Mouse (Mus musculus) embryonic facial prominence, embryonic 15.5 days (tissue): ENCODE results near the gene Rest. TPM values are rescaled to one million over a fixed set of nuclear protein-coding genes. Genes with fewer than 3 reads are reported as not detected.
A peak's percentile ranks its signal among the peaks of the same experiment; 100 is the strongest.

ENCODE experiments used
- ATAC-seq: fragments of 200-750 bp; cut with Nextera tagmentation; 2 replicates; pipeline ENCODE4 v1.8.0; 2017; ENCODE audit warnings: low read depth, moderate TSS enrichment; ENCODE audit not compliant: insufficient number of reproducible peaks, low FRiP score, low TSS enrichment
- H3K27ac ChIP-seq: fragments of 300-500 bp; sonication (generic); replicated peaks from 2 replicates; pipeline ENCODE4 v1.5.1; 2015; ENCODE audit warnings: mild to moderate bottlenecking, inconsistent platforms
- H3K27me3 ChIP-seq: fragments of 300-500 bp; sonication (generic); 2 replicates; pipeline ENCODE4 v1.6.1; 2015; ENCODE audit warnings: inconsistent platforms
- H3K36me3 ChIP-seq: fragments of 300-500 bp; sonication (generic); 2 replicates; pipeline ENCODE4 v1.6.1; 2015; ENCODE audit warnings: mild to moderate bottlenecking, inconsistent platforms
- H3K4me1 ChIP-seq: fragments of 300-500 bp; sonication (generic); 2 replicates; pipeline ENCODE4 v1.6.1; 2015; ENCODE audit warnings: inconsistent platforms
- H3K4me2 ChIP-seq: fragments of 300-500 bp; sonication (generic); replicated peaks from 2 replicates; pipeline ENCODE4 v1.6.1; 2015; ENCODE audit warnings: mild to moderate bottlenecking, inconsistent platforms
- H3K4me3 ChIP-seq: fragments of 300-500 bp; sonication (generic); replicated peaks from 2 replicates; pipeline ENCODE4 v1.5.1; 2015; ENCODE audit warnings: mild to moderate bottlenecking, inconsistent platforms
- H3K9ac ChIP-seq: fragments of 300-500 bp; sonication (generic); 2 replicates; pipeline ENCODE4 v1.6.1; 2015; ENCODE audit warnings: inconsistent platforms
- H3K9me3 ChIP-seq: fragments of 300-500 bp; sonication (generic); replicated peaks from 2 replicates; pipeline ENCODE4 v1.6.1; 2016; ENCODE audit warnings: inconsistent platforms
- WGBS: fragments of 180-500 bp; shearing (Covaris S2); methylation state at CpG from one replicate; pipeline ENCODE4 v1.1.7; 2015; 5-methylcytosine and 5-hydroxymethylcytosine counted together
- polyA plus RNA-seq: library from polyadenylated mRNA; unstranded; fragments of >200 nt; fragmentation: Nextera tagmentation; extraction: Ambion mirVana; gene quantifications from 2 replicates; pipeline ENCODE4 v1.2.1, GENCODE M21; 2015

Gene Rest
- polyA plus RNA-seq, 1 experiment from 2014 or later = 36.3 TPM

DNA sequence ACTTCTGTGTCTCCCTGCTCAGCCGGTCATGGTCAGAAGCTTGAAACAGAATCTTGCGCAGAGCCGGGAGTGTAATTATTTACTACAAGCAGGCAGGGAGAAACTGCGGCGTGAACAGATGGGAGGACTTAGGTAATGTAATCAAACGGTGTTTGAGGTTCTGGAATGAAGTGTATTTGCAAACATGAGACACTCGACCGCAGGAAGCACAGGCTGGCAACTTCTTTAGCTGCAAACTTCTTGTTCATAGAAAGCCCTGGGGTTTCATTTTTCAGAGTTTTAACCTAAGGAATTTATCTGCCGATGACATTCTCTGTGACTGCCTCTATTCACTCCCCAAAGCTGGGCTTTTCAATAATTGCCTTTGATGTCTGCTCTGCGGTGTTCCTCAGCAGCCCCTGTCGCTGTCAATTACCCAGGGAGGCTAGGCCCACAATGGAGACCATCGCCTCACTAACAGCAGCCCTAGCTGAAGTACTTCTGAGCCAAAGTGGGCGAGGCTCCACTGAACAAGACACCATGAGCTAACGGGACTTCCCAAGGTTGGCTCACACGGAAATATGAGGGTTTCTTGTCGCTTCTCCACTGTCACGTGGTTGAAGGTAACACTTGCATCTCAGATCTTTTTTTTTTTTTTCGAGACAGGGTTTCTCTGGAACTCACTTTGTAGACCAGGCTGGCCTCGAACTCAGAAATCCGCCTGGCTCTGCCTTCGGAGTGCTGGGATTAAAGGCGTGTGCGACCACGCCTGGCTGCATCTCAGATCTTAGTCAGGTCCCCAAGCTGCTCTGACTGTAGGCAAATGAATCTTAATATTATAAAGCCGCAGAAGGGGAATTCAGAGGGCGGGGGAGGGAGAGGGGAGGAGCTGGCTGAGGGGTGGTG, 19.3 kb upstream of the Rest start:
- peak overlapping the region; percentile 35 for H3K4me3 ChIP-seq
- no peak overlapping the region for H3K9ac ChIP-seq

DNA sequence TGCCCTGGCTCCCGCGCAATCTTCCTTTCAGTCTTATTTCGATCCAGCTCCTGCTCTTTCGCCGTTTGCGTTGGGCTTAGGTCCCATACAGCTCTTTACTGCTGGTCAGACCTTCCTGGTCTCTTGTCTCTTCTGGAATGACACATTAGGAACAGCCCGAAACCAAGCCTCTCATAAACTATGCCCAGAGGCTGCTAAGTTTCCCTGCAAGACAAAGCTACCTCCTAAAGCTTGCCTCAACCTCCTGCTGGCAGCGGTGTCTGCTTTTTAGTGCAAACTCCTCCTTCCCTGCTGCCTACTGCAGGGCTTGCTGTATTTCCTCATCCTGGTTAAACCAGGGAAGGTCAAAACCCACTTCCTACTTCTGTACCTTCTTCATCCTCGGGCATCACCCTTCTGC, 15.2 kb upstream of the Rest start:
- WGBS = 67% methylated on average over 9 of the region's 9 CpGs

More for the DNA sequence above, 19.3 kb upstream of the Rest start:
- WGBS = 11% methylated on average over 26 of the region's 26 CpGs
- Histone ChIP-seq H3K27ac (peak overlapping the region; percentile 72), H3K4me2 (peak overlapping the region; percentile 47), H3K9me3 (no peaks in the 10 kb centered on the region), H3K36me3 (no peaks in the 10 kb centered on the region), H3K4me1 (peaks cover 13% of the 10 kb centered on the region; the same call in 1 of the 2 replicates), H3K27me3 (no peaks in the 10 kb centered on the region)
- peak; percentile 55; the same call in 1 of the 2 replicates for ATAC-seq

DNA sequence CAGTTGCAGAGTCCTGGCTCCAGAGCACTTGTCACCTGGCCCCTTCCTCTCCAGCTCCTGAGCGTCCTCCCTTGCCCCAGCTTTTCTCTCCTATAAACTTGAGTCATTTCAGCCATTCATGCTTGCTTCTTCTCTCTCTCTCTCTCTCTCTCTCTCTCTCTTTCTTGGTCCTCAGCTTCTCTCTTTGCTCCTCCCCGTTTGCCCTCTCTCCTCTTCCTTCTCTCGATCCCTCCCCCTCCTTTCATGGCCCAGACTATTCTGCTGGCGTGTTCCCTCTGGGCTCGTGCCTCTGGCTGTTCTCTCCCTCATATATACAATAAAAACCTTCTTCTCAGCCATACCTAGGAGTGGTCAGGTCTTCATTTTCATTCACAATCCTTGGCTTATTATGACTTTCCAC, 13.6 kb upstream of the Rest start:
- WGBS = 32% methylated on average over 5 of the region's 5 CpGs

More for the DNA sequence above, 15.2 kb upstream of the Rest start:
- Histone ChIP-seq H3K4me2 (no peak overlapping the region), H3K4me3 (no peak overlapping the region), H3K4me1 (peaks cover 13% of the 10 kb centered on the region; the same call in 1 of the 2 replicates), H3K27ac (no peak overlapping the region), H3K36me3 (no peaks in the 10 kb centered on the region), H3K9me3 (no peaks in the 10 kb centered on the region), H3K9ac (no peak overlapping the region), H3K27me3 (no peaks in the 10 kb centered on the region)
- no peak for ATAC-seq

DNA sequence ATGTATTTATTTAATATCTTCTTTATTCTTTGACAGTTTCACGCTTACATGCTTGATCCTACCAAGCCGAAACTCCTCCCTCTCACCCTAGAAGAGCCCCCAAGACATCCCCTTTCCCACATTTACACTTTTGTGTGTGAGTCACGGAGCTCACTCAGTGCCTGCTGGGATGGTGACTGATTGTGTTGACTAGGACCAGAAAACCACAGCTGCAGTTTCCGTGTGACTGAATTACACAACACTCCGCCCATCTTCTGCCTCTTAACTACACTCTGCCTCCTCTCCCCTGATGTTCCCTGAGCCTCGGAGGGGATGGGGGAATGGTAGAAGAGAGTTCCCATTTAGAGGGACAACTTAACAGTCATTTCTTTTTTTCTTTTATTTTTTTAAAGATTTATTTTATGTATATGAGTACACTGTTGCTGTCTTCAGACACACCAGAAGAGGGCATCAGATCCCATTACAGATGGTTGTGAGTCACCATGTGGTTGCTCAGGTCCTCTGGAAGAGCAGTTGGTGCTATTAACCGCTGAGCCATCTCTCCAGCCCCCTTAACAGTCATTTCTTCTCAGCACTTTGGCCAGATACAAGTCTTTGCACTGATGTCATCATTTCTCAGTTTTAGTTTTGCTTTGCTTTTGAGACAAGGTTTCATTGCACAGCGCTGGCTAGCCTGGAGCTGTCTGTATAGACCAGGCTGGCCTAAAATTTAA, 13.0 kb upstream of the Rest start:
- Histone ChIP-seq H3K9me3 (no peaks in the 10 kb centered on the region), H3K4me1 (no peaks in the 10 kb centered on the region), H3K27me3 (no peaks in the 10 kb centered on the region), H3K4me2 (no peak overlapping the region), H3K4me3 (no peak overlapping the region), H3K9ac (no peak overlapping the region), H3K36me3 (no peaks in the 10 kb centered on the region), H3K27ac (no peak overlapping the region)
- WGBS = 55% methylated on average over 8 of the region's 8 CpGs
- no peak for ATAC-seq

More for the DNA sequence above, 13.6 kb upstream of the Rest start:
- Histone ChIP-seq H3K4me1 (no peaks in the 10 kb centered on the region), H3K36me3 (no peaks in the 10 kb centered on the region), H3K27me3 (no peaks in the 10 kb centered on the region), H3K9ac (no peak overlapping the region), H3K4me3 (no peak overlapping the region), H3K4me2 (no peak overlapping the region), H3K9me3 (no peaks in the 10 kb centered on the region), H3K27ac (no peak overlapping the region)
- ATAC-seq = no peak

GRCm38 (mm10) chr5:77253154-77253553, 12.1 kb upstream of the Rest start:
- H3K27me3 ChIP-seq = no peaks in the 10 kb centered on the region
- no peak for ATAC-seq
- H3K36me3 ChIP-seq = no peaks in the 10 kb centered on the region
- H3K27ac ChIP-seq = no peak overlapping the region
- no peaks in the 10 kb centered on the region for H3K4me1 ChIP-seq
- H3K9me3 ChIP-seq = no peaks in the 10 kb centered on the region
- no peak overlapping the region for H3K4me3 ChIP-seq
- H3K9ac ChIP-seq = no peak overlapping the region
- H3K4me2 ChIP-seq = no peak overlapping the region
- WGBS = 75% methylated on average over 1 of the region's 1 CpGs

- no peak overlapping the region for H3K9ac ChIP-seq
- H3K27ac ChIP-seq = no peak overlapping the region
- H3K36me3 ChIP-seq = no peaks in the 10 kb centered on the region
- no peaks in the 10 kb centered on the region for H3K27me3 ChIP-seq
- no peaks in the 10 kb centered on the region for H3K4me1 ChIP-seq
- H3K4me3 ChIP-seq = no peak overlapping the region
- no peak overlapping the region for H3K4me2 ChIP-seq
- no peak for ATAC-seq
- H3K9me3 ChIP-seq = no peaks in the 10 kb centered on the region
- WGBS = 60% methylated on average over 3 of the region's 3 CpGs
These were observed 10.9 kb upstream of the Rest start for GRCm38 (mm10) chr5:77254402-77254801.

GRCm38 (mm10) chr5:77257603-77258002, 7.7 kb upstream of the Rest start:
- Histone ChIP-seq H3K4me1 (no peaks in the 10 kb centered on the region), H3K27me3 (no peaks in the 10 kb centered on the region), H3K36me3 (no peaks in the 10 kb centered on the region), H3K9ac (no peak overlapping the region), H3K9me3 (no peaks in the 10 kb centered on the region), H3K4me2 (no peak overlapping the region), H3K4me3 (no peak overlapping the region), H3K27ac (no peak overlapping the region)
- WGBS = 74% methylated on average over 3 of the region's 3 CpGs
- ATAC-seq = no peak

DNA sequence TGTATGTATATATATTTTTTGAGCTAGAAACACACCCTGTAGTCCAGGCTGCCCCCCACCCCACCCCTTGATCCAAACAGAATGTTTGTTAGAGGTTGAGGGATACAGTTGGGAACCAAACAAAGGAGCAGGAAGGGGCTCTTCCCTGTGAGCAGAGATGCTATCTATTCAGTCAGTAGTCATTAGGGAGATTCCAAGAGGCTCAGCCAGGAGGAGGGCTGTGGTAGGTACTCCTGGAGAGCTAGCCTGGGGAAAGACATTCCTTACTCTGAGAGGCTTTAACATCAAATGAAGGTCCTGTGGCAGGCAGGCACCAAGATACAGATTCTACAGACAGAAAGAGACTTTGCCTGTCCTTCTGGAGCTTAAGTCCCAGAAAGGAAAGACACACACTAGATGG, 6.0 kb upstream of the Rest start:
- no peak overlapping the region for H3K4me2 ChIP-seq
- H3K27me3 ChIP-seq = no peaks in the 10 kb centered on the region
- no peaks in the 10 kb centered on the region for H3K36me3 ChIP-seq
- ATAC-seq = no peak
- H3K9ac ChIP-seq = no peak overlapping the region
- H3K4me1 ChIP-seq = no peaks in the 10 kb centered on the region
- no peak overlapping the region for H3K4me3 ChIP-seq
- H3K9me3 ChIP-seq = no peaks in the 10 kb centered on the region
- H3K27ac ChIP-seq = no peak overlapping the region

DNA sequence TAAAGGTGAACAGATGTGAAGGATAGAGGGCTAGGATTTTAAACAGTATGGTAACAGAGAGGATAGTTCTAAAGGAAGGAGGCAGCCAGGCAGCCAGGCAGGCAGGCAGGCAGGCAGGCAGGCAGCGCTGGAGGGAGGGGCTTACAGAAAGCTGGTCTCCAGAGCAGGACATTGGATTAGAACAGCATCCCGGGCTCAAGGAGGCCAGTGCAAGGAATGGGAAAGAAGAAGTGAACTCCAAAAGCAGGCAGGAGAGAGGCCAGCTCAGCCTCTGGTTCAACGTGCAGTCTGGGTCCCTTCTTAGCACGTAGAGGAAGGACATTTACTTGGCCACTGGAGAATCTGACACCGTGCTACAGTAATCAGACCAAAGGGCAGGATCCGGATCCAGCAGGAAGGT, 5.2 kb upstream of the Rest start:
- Histone ChIP-seq H3K36me3 (no peaks in the 10 kb centered on the region), H3K4me1 (no peaks in the 10 kb centered on the region), H3K27ac (no peak overlapping the region), H3K9ac (no peak overlapping the region), H3K4me3 (no peak overlapping the region), H3K4me2 (no peak overlapping the region), H3K27me3 (no peaks in the 10 kb centered on the region), H3K9me3 (no peaks in the 10 kb centered on the region)
- 38% methylated on average over 6 of the region's 6 CpGs for WGBS
- no peak for ATAC-seq

- Histone ChIP-seq H3K9me3 (no peaks in the 10 kb centered on the region), H3K36me3 (no peaks in the 10 kb centered on the region), H3K9ac (no peak overlapping the region), H3K4me3 (no peak overlapping the region), H3K4me2 (no peak overlapping the region), H3K4me1 (no peaks in the 10 kb centered on the region), H3K27ac (no peak overlapping the region), H3K27me3 (no peaks in the 10 kb centered on the region)
- no peak for ATAC-seq
- WGBS = 76% methylated on average over 4 of the region's 4 CpGs
These were observed 4.2 kb upstream of the Rest start for GRCm38 (mm10) chr5:77261137-77261536.

- Histone ChIP-seq H3K36me3 (no peaks in the 10 kb centered on the region), H3K4me3 (no peak overlapping the region), H3K27ac (no peak overlapping the region), H3K9ac (no peak overlapping the region), H3K27me3 (no peaks in the 10 kb centered on the region), H3K4me2 (no peak overlapping the region), H3K9me3 (no peaks in the 10 kb centered on the region), H3K4me1 (no peaks in the 10 kb centered on the region)
- ATAC-seq = no peak
- WGBS = 76% methylated on average over 5 of the region's 5 CpGs
These were observed 3.2 kb upstream of the Rest start for GRCm38 (mm10) chr5:77262105-77262504.
